Mouse (Mus musculus): ENCODE measurements around the gene Tex33. TPM values are rescaled to one million over a fixed set of nuclear protein-coding genes. Genes with fewer than 3 reads are reported as not detected.
"Not testable (repeated sequence)": the region's sequence is repeated elsewhere in the genome, so short reads cannot be mapped to it uniquely, and the experiment has no call there.

Gene Tex33
- total RNA-seq, 2 experiments from 2014 or later = not detected

DNA sequence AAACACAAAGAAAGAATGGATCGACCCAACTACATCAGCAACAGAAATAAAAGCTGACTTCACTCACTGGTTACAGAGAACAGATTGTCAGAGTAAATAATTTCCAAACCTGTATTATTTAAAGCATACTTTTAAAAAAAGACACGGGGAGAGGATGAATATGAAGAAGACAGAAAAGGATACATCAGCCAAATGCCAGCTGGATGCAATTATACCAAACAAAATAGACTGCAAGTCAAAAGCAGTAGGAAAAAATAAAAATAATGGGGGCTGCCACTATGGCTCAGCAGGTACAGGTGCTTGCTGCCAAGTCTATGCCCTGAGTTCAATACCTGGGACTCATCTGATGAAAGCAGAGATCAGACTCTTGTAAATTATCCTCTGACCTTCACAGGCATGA is 15.5 kb downstream of the Tex33 start:
- ATAC-seq (replicated peaks; ENCODE audit: poor library complexity, severe bottlenecking) = no peak

DNA sequence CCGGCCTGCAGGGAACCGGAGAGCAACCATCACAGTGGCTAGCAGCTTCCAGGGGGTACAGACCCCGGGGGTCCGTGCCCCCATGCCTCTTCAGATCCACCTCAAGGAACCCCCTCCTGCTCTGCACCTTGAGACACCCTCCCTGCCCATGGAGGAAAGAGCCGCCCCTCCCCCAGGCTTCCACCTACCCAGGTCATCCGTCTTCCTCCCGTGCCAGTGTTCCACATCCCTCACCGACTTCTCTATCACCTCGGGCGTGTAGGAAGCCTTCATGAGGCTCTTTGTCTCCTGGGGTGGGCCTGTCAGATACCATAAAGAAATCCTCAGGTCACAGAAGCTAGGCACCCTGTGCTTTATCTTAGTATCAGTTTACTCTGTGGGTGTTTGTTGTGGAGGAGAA is 17.2 kb downstream of the Tex33 start:
- ATAC-seq (replicated peaks; ENCODE audit: poor library complexity, severe bottlenecking) = no peak

DNA sequence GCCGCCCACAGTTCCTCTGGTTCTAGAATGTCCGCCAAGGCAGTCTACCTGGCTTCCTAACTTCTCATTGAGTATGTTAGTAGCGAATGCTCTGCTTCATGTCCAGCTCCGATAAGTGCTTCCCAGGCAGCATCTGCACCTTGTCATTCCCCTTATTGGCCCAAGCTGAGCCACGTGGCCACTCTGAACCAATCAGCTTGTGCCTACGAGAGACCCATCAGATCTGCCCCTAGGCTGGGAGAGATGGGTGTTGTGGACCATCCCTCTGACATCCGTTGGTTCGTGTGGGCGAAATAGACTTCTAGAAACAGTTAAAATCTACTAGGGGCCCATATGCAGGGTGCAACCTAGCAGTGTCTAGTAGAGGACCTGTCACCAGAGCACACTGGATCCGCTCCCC is 17.9 kb downstream of the Tex33 start:
- ATAC-seq (replicated peaks; ENCODE audit: poor library complexity, severe bottlenecking) = no peak

DNA sequence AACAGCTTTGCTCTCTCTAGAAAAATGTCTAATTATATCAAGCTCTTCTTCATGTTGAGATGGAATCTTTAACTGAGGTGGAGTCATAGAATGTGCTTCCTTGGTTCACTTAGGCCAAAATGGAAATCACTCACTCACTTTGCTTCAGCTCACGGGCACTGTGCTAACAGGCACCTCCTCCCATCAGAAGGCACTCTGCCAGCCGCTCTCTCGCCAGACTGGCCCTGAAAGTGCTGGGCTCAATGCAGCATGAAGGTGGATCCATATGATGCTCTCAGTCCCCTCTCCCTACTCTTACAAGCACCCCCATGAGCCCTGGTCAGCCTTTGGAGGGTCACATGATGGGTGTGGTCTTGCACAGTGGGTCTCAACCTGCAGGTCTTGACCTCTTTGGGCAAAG is 21.5 kb downstream of the Tex33 start:
- no peak for ATAC-seq (replicated peaks; ENCODE audit: poor library complexity, severe bottlenecking)

DNA sequence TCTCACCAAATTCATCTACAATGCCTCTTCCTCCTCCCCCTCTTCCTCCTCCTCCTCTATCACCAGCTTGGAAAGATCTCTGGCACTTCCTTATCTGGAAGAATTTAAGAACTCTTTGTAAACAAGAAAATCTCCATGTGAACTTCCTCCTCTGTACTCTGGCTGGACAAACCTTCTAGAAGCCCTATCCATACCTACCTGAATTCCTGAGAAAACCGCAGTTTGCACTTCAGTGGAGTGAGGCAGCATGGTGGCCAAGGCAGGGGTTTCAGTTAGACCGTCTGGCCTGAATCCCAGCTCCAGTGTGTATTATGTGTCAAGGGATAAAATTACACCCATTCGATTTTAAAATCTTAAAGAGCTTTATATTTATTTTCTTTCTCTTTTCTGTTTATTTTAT is 22.9 kb downstream of the Tex33 start:
- ATAC-seq (replicated peaks; ENCODE audit: poor library complexity, severe bottlenecking) = no peak

DNA sequence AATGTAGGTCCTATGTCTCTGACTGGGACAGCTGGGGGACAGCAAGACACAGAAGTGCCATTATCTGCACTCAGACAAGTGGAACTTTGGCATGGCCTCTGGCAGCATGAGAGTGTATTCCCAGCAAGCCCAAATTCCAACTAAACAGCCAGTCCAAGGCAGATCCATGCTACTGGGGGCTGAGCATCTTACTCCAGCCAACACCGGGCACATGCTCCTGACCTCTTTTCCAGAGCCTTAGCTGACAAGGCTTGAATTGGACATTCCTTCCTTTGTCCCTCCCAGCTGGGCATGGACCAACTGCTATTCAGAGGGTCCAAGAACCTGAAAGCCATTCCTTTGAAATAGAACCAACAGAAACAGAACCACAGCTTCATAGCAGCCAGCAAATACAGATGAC is 26.1 kb downstream of the Tex33 start:
- no peak for ATAC-seq (replicated peaks; ENCODE audit: poor library complexity, severe bottlenecking)

DNA sequence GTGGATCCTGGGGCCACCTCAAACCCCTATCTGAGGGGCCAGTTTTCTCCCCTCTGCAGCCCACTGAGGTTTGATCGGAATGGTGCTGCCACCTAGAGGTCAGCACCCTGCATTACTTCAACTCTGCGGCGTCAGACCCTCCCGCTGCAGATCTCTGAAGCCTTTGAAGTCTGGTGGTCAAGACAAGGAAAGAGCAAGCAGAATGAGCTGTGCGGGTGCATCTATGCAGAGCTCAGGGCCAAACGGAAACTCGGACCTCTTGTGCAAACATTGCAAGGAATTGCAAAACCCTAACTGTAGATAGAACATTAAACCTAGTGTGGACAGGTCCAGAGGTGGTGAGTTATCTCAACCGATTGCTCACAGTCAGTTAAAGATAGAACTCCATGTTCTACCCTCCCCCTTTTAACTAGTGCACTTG is 26.8 kb downstream of the Tex33 start:
- peak; percentile 92 for ATAC-seq (replicated peaks; ENCODE audit: poor library complexity, severe bottlenecking)

DNA sequence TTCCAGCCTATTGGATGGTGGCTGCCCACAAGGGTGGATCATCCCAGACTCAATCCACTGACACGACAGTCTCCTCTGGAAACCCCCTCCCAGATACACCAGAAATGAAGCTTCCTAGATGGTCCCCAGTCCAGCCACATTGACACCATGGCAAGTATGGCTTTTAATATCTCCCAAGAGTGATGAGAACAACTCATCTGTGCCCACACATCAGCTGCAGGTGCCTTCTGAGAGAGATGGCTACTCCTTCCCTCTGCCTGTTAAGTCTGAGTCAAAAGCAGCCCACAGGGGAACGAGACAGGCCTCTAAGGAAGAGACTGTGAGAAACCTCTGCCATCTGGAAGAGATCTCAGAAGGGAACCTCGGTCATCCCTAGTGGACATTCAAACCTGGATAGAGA is 27.9 kb downstream of the Tex33 start:
- ATAC-seq (replicated peaks; ENCODE audit: poor library complexity, severe bottlenecking) = no peak

DNA sequence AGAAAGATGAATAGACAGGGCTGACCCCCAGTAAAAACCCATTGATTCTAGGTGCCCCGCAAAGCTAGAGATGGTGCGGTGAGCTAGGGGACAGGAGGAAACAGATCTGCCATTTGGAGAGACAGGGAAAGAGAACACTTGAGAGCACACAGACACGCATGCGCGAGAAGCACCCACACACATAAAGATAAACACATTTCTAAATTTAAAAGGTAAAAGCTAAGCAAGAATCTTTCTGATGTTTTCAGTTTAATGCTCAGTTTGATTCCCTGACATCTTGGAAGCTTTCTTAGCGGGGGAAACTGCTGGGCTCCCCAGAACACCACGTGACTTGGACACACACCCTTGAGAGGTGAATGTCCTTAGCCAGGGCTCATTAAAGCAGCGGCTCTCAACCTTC is 28.8 kb downstream of the Tex33 start:
- ATAC-seq (replicated peaks; ENCODE audit: poor library complexity, severe bottlenecking) = no peak

DNA sequence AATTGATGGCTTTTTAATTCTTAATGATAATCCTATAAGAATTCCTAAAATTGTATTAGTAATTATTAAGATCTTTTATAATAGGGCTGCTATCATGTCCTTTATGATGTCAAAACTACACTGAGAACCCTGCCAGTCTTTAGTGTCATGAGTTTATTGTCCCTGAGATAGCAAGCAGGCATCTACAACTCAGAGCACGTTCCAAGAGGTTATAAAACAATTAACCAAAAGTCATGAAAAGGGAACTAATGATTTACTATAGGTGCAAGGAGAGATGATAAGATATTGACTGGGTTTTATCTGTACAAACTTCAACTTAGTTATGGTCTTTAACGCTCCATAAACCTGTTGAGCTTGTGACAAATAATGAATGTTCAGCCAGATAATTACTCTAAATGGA is 29.8 kb downstream of the Tex33 start:
- ATAC-seq (replicated peaks; ENCODE audit: poor library complexity, severe bottlenecking) = no peak

DNA sequence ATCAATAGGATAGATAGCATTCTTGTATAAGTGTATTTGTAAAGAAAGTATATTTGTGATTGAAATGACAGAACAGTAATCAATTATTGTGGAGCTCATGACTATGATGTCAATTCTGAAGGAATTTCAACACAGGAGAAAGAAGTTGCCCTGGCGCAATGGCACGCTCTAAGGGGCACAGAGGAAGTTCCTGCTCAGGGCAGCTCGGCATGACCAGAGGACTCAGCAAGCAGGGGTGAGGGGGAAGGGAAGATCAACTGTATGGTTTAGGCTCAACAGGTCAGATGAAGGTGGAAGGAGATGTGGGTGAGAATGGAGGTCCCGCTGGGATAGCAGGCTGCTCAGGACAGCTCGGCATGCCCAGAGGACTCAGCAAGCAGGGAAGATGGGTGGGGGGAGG is 40.2 kb downstream of the Tex33 start:
- peak; percentile 93 for ATAC-seq (replicated peaks; ENCODE audit: poor library complexity, severe bottlenecking)

DNA sequence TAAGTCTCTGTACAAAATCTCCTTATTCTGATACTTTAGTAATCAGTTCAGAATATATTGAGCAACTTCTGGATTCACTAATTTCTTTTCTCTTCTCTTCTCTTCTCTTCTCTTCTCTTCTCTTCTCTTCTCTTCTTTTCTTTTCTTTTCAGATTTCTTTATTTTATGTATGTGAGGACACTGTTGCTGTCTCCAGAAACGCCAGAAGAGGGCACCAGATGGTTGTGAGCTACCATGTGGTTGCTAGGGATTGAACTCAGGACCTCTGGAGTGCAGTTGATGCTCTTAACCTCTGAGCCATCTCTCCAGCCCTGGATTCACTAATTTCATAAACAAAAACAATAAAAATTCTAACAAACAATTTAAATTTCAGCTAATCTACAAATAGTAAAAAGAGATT is 40.8 kb downstream of the Tex33 start:
- 0 out of 2 replicates have a peak, but pooled peaks have one; percentile 27 for ATAC-seq (replicated peaks; ENCODE audit: poor library complexity, severe bottlenecking)

DNA sequence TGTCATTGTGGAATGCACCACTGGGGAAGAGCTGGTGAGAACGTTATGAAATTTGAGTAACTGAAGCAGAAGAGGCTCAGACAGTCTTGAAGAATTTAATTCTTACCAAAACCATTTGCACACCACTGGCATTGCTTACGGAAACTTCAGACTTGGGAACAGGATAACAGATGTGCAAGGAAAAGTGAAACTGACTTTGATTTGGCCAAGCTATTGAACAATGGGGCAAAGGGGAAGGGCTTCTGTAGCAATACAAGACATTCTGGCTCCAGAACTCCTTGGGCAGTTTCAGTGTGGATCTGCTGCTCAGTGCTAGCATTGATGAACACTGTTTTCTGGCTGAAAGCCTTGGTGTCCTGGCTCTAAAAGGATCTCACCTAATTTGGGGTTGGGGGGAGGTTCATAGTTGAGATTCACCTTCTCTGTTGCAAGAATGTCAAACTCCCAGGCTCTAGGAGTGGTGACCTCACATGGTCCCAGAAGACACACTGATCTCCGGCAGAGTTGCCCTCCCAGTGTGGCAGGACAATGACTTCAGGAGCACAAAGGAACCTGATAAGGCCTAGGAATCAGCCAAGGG is 44.0 kb downstream of the Tex33 start:
- ATAC-seq (replicated peaks; ENCODE audit: poor library complexity, severe bottlenecking) = peak; percentile 35; the same call in 1 of the 2 replicates

DNA sequence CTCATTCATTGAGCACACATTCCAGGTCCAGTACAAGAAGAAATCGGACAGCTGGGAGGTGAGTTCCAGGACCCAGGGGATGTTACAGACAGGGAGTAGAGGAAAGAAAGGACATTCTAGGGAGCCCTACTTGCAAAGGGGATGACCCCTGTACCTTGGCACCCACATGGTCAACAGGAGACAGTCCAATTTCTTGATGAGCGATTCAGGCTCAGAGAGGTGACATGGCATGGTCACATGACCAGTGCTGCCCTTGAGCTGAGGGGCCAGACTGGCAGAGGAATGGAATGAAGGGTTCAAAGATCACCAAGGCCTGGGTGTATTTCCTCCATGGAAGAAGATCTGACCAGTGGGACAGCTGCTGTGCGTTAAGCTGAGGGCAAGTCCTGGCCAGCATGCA is 51.1 kb downstream of the Tex33 start:
- no peak for ATAC-seq (replicated peaks; ENCODE audit: poor library complexity, severe bottlenecking)

DNA sequence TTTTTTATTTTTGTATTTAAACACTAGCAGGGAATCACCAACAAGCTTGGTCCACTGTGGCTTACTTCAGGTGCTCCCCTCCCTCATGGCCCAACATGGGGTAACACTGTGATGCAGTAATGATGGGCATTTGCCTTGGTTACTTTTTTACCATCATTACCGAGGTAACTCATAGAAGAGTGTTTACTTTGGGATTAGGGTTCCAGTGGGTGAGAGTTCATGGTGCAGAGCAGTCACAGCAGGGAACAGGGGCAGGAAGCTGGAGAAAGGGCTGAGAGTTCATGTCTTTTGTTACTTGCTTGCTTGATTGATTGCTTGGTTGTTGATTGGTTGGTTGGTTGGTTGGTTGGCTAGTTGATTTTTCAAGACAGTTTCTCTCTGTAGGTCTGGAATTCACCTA is 52.0 kb downstream of the Tex33 start:
- ATAC-seq (replicated peaks; ENCODE audit: poor library complexity, severe bottlenecking) = no peak

DNA sequence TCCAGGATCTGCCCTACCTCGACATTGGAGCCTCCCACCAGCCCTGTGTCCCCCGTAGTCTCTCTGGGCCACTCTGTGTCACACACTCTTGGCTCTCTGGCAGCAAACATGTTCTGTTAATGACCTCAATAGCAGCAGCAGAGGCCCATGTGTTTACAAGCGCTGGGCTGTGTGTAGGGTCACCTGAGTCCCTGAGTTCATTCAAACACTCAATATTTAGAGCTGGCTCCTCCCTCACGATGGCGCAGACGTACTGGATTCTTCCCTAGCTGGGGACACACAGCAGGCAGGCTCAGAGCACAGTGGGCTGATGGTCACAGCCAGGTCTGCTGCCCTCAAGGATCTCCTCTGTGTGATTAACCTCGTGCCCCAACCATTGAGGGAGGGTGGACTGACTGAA is 54.8 kb downstream of the Tex33 start:
- ATAC-seq (replicated peaks; ENCODE audit: poor library complexity, severe bottlenecking) = not testable (repeated sequence)

DNA sequence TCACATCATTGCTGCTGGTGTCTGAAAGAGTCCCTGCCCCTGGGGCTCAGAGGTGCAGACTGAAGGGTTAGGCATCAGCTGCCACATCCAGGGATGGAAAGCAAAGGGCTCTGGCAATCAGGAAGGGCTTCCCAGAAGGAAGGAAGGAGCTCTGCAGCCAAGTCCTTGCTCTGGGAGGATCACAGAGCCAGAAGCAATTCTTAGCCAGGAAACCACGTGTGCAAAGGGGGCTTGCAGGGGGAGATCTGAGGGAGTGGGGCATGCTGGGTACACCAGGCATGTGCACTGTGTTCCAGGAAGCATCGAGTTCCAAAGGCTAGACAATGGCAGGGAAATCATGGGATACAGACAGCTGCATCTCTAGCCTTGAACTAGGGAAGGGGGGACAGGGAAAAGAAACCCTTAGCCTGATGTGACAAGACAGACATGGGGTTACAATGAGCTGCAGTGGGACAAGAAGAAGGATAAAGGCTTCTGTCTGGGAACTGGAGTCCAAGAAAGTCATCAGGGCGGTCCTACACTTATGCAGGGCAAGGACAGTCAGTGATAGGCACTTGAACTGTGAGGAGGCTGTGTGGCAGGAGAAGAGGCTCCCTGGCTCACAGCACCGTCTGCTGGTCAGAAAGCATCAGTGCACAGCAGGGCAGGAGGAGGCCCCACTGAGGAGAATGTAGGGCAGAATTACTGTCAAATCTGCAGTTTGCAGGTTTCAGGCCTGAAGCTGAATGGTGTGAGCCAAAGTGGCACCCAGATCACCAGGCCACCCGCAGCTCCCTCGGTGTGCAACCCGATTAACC is 55.9 kb downstream of the Tex33 start:
- ATAC-seq (replicated peaks; ENCODE audit: poor library complexity, severe bottlenecking) = peak; percentile 76

DNA sequence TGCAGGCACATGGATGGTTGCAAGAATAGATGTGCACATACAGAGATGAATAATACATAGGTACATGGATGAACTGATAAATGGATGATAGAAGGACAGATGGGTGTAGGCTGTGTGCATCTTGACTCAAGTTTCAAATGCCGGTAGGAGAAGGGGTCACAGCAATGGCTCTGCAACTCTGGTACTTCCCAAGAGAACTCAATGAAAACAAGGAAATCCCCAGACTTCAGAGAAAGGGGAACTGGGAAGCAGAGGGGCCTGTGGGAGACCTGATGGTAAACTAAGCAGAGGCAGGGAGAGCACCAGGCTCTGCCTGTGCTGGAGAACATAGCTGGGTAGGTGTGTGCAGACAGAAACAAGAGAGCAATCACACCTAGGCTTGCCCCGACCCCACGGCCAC is 61.3 kb downstream of the Tex33 start:
- ATAC-seq (replicated peaks; ENCODE audit: poor library complexity, severe bottlenecking) = no peak

DNA sequence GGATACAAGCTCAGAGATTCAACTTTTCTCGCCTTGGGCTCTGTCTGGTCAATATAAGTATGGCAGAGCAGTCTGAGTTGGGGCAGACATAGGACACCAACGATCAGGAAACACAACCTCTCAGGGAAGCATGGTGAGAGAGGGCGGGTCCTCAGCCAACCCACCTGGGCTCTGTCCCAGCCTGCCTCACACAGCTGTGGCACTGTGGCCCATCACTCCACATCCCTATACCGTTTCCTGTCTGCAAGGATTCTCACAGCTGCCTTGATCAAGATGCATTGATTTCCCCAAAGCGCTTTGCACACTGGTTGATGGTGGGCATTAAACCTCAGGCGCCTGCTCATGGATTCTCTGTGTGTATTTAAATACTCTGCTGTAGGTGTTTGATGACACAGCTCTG is 62.7 kb downstream of the Tex33 start:
- no peak for ATAC-seq (replicated peaks; ENCODE audit: poor library complexity, severe bottlenecking)

DNA sequence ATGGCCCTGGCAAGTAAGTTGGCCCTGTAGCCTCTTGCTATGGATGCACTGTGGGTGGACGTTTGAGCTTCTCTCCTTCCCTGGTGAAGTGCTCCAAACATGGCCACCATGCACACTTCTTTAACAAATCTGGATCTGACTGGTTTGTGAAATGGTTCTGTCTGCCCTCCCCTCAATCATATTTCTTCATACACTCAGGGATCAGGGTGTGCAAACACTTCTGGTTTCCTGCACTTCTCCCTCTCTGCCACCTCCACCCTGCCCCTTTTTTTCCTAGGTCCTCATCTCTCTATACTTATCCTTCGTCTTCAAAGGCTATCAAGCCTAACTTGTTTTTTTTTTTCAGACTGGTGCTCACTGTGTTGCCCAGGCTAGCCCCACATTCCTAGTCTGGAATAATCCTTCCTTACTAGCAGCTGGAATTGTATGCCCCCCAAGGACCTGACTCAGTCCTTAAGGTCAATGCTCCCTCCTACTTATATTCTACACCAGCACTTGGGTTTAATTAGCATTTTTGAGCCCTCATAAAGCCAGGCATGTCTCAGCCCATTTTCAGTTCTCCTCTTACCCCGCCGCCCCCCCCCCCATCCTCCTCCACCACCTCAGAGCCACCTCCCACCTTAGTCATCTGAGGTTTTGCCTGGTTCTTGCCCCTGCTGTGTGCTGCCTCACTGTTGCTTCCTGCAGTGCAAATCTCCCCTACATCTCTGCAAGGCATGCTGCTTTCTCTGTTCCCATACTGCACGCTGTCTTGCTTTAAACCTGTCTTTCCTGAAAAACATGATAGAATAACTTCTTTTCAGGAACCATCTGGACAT is 64.0 kb downstream of the Tex33 start:
- peak; percentile 58 for ATAC-seq (replicated peaks; ENCODE audit: poor library complexity, severe bottlenecking)

DNA sequence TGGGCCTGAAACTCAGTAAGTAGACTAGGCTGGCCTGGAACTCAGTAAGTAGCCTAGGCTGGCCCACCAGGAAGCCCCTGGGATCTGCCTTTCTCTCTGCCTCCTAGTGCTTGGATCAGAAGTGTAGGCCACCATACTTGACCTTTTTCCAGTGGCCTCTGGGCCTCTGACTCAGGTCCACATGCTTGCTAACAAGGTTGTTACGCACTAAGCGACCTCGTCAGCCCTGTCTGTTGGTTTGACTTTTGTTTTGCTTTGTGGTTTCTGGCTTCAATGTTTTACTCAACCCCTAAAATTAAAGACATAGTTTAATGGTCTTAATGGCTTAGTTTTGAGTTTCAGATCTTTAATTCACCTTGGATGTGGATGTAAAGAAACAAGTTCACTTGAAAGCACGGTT is 65.0 kb downstream of the Tex33 start:
- ATAC-seq (replicated peaks; ENCODE audit: poor library complexity, severe bottlenecking) = no peak
